9 mouse cellular contexts compared by ENCODE assay signal in the genomic region with DNA sequence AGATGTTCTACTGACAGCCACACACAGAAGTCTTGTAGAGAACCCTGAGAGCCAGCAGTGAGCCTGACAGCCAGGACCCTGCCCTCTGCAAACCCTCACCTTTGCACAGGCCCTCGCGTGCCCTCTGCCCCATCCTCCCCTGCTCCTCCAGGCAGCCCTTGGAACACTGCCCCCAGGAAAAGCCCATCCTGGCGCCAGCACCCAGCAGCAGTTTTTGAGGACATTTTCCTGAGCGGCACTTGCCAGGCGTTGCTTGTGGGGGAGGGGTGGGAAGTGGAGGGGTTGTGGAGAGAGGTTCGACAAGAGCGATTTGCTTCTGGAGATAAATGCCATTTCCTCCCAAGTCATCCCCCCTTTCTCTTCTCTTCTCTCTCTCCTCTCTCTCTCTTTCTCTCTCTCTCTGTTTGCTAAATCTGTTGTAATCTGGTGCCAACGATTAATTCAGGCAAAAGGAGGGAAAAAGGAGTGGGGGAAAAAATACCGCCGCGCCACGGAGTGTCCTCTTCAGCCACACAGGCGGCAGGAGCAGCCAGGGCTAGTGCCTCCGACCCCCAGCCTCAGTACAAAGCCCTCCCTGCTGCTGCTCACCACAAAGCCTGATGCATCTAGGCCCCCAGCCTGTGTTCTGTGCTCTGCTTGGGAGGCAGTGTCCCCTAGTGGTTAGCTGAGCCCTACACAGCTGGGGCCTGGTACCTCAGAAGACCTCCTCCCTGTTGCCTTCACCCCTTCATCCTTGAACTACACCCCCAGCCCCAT. TPM values are rescaled to one million over a fixed set of nuclear protein-coding genes. Genes with fewer than 3 reads are reported as not detected.
DNase-seq lines count a peak whose midpoint lies in the region; ATAC-seq and TF ChIP-seq lines count a peak whose summit lies in the region.
"Had no signal": no experiment of that assay in that cellular context is flagged by ENCODE, and none has a peak within 500 bp of the region (broad histone marks: within the 10 kb centered on the region; RNA-seq: fewer than 3 reads in every experiment).

No protein-coding gene starts in this region.

- peak in 1 of 2 experiments; percentile 49 for DNase-seq in left cerebral cortex, adult 2 months (ENCODE audit: extremely low spot score in 1 of 2, low spot score in 2 of 2)
- no peak for DNase-seq in left cerebral cortex, adult 8-10 months (ENCODE audit: low spot score in 2 of 2)
- peak; percentile 52 to 76 for DNase-seq in cerebellum, postnatal 14 days
- DNase-seq in limb, embryonic 11.5 days (ENCODE audit: low spot score): peak; percentile 76
- peak; percentile 76 for DNase-seq in midbrain, postnatal 0 days (ENCODE audit: low spot score)
- DNase-seq in testis, postnatal 14 days (ENCODE audit: low spot score): no peak

- no peak overlapping the region for H3K27ac ChIP-seq in left cerebral cortex, adult 2 months
- no peak overlapping the region for H3K27ac ChIP-seq in heart, embryonic 16.5 days (ENCODE audit: low read length)
- no peak overlapping the region for H3K27ac ChIP-seq in limb, embryonic 11.5 days (replicated peaks; ENCODE audit: low read depth, low read length)
- H3K27ac ChIP-seq in midbrain, postnatal 0 days (ENCODE audit: low read depth, low read length): no peak overlapping the region

- H3K4me2 ChIP-seq in heart, embryonic 16.5 days (ENCODE audit: low read depth, low read length): no peak overlapping the region
- H3K4me2 ChIP-seq in limb, embryonic 11.5 days (ENCODE audit: low read depth, severe bottlenecking): 0 out of 2 replicates have a peak overlapping the region, but pooled peaks have one; percentile 20
- H3K4me2 ChIP-seq in midbrain, postnatal 0 days (ENCODE audit: low read depth, low read length, poor library complexity, severe bottlenecking): peak overlapping the region; percentile 29; the same call in 1 of the 2 replicates

- WGBS in heart, embryonic 16.5 days: 14% methylated on average over 14 of the region's 14 CpGs
- WGBS in limb, embryonic 11.5 days: 6% methylated on average over 14 of the region's 14 CpGs
- 7% methylated on average over 14 of the region's 14 CpGs for WGBS in midbrain, postnatal 0 days

- peak overlapping the region; percentile 26; the same call in 1 of the 2 replicates for H3K9ac ChIP-seq in heart, embryonic 16.5 days (ENCODE audit: low read length)
- H3K9ac ChIP-seq in limb, embryonic 11.5 days (ENCODE audit: low read length): peak overlapping the region; percentile 52
- peak overlapping the region; percentile 39; the same call in 1 of the 2 replicates for H3K9ac ChIP-seq in midbrain, postnatal 0 days (replicated peaks; ENCODE audit: low read length, poor library complexity, severe bottlenecking)

- no peaks in the 10 kb centered on the region for H3K9me3 ChIP-seq in heart, embryonic 16.5 days (replicated peaks; ENCODE audit: control insufficient read depth, low read length)
- H3K9me3 ChIP-seq in limb, embryonic 11.5 days (ENCODE audit: control insufficient read depth, low read length): no peaks in the 10 kb centered on the region
- no peaks in the 10 kb centered on the region for H3K9me3 ChIP-seq in midbrain, postnatal 0 days (ENCODE audit: low read length)
- H3K9me3 ChIP-seq: megakaryocyte, embryonic 14.5 days had no signal

- no peaks in the 10 kb centered on the region for H3K36me3 ChIP-seq in heart, embryonic 16.5 days (ENCODE audit: control insufficient read depth, insufficient read depth)
- H3K36me3 ChIP-seq in limb, embryonic 11.5 days (ENCODE audit: control insufficient read depth, insufficient read depth, low read length): no peaks in the 10 kb centered on the region
- H3K36me3 ChIP-seq in midbrain, postnatal 0 days (ENCODE audit: insufficient read depth, low read length): no peaks in the 10 kb centered on the region

- TF ChIP-seq CTCF in left cerebral cortex, adult 2 months (IDR thresholded peaks at IDR 0.05): peak; percentile 77
- TF ChIP-seq CTCF in midbrain, postnatal 0 days (IDR thresholded peaks at IDR 0.05): peak; percentile 90

- no peak overlapping the region for H3K4me3 ChIP-seq in left cerebral cortex, adult 2 months
- H3K4me3 ChIP-seq in heart, embryonic 16.5 days (ENCODE audit: low read length): no peak overlapping the region
- no peak overlapping the region for H3K4me3 ChIP-seq in limb, embryonic 11.5 days (ENCODE audit: low read depth, low read length)
- H3K4me3 ChIP-seq in midbrain, postnatal 0 days (ENCODE audit: low read depth, low read length): no peak overlapping the region
- H3K4me3 ChIP-seq: megakaryocyte, embryonic 14.5 days had no signal

- intact Hi-C loops in left cerebral cortex, adult 2 months (cut with DNase I): loop anchor here (1.0 kb wide), 1 partner anchor 92 kb away; no protein-coding TSS in a partner anchor

- H3K4me1 ChIP-seq in heart, embryonic 16.5 days (ENCODE audit: control insufficient read depth, insufficient read depth, low read length): peaks cover 24% of the 10 kb centered on the region
- H3K4me1 ChIP-seq in limb, embryonic 11.5 days (ENCODE audit: control insufficient read depth, insufficient read depth, low read length): peaks cover 34% of the 10 kb centered on the region
- H3K4me1 ChIP-seq in midbrain, postnatal 0 days (ENCODE audit: insufficient read depth, low read length): peaks cover 14% of the 10 kb centered on the region; the same call in 1 of the 2 replicates

- 0 out of 2 replicates have a peak, but pooled peaks have one; percentile 45 for ATAC-seq in heart, embryonic 16.5 days (replicated peaks; ENCODE audit: extremely low read depth, insufficient read depth, low FRiP score)
- no peak for ATAC-seq in limb, embryonic 11.5 days (ENCODE audit: insufficient number of reproducible peaks, low FRiP score, low TSS enrichment, low read depth)
- ATAC-seq in midbrain, postnatal 0 days (ENCODE audit: low FRiP score): peak; percentile 73
- ATAC-seq in megakaryocyte-erythroid progenitor cell, adult 5-6 weeks (replicated peaks; ENCODE audit: low FRiP score, low TSS enrichment, poor library complexity, severe bottlenecking): no peak

- H3K27me3 ChIP-seq in heart, embryonic 16.5 days (ENCODE audit: control insufficient read depth, insufficient read depth, low read length): peaks cover 10% of the 10 kb centered on the region
- H3K27me3 ChIP-seq in limb, embryonic 11.5 days (ENCODE audit: control insufficient read depth, insufficient read depth, low read length): peaks cover 47% of the 10 kb centered on the region
- no peaks in the 10 kb centered on the region for H3K27me3 ChIP-seq in midbrain, postnatal 0 days (ENCODE audit: insufficient read depth, low read length)

RNA-seq across cellular contexts. Expression of gene Otub1, which starts 45.8 kb away (rescaled TPM):
- 100 to 1,000 TPM; 257 to 267 TPM for total RNA-seq in left cerebral cortex, adult 2 months (2021)
- total RNA-seq in left cerebral cortex, adult 8-10 months (2022): 100 to 1,000 TPM; 267 to 296 (median 278) TPM
- 140 and 141 TPM in 2 replicates for polyA plus RNA-seq in heart, embryonic 16.5 days (2015; fragmentation: Nextera tagmentation; extraction: Ambion mirVana)
- polyA plus RNA-seq in limb, embryonic 11.5 days (2014; fragmentation: Nextera tagmentation; extraction: Ambion mirVana): 247 and 260 TPM in 2 replicates
- 236 and 242 TPM in 2 replicates for total RNA-seq in midbrain, postnatal 0 days (2014; rRNA removed)
- 257 and 277 TPM in 2 replicates for polyA plus RNA-seq in midbrain, postnatal 0 days (2015; fragmentation: Nextera tagmentation; extraction: Ambion mirVana)
- 51.9 and 60.3 TPM in 2 replicates for total RNA-seq in megakaryocyte-erythroid progenitor cell, adult 5-6 weeks (2014; fragmentation: Nextera tagmentation)
- 59.8 and 81.4 TPM in 2 replicates for total RNA-seq in megakaryocyte-erythroid progenitor cell, adult 5-6 weeks (2017)

RNA-seq across cellular contexts. Expression of gene Flrt1, which starts 54.8 kb away (rescaled TPM):
- 10 to 100 TPM; 41.4 to 43.0 TPM for total RNA-seq in left cerebral cortex, adult 2 months (2021)
- 10 to 100 TPM; 35.6 to 42.2 (median 39.1) TPM for total RNA-seq in left cerebral cortex, adult 8-10 months (2022)
- polyA plus RNA-seq in heart, embryonic 16.5 days (2015; fragmentation: Nextera tagmentation; extraction: Ambion mirVana): 1.6 and 1.9 TPM in 2 replicates
- polyA plus RNA-seq in limb, embryonic 11.5 days (2014; fragmentation: Nextera tagmentation; extraction: Ambion mirVana): 3.0 and 3.9 TPM in 2 replicates
- 9.9 and 11.4 TPM in 2 replicates for total RNA-seq in midbrain, postnatal 0 days (2014; rRNA removed)
- 9.8 and 11.9 TPM in 2 replicates for polyA plus RNA-seq in midbrain, postnatal 0 days (2015; fragmentation: Nextera tagmentation; extraction: Ambion mirVana)
- total RNA-seq in megakaryocyte-erythroid progenitor cell, adult 5-6 weeks (2014; fragmentation: Nextera tagmentation): not detected in 2 replicates
- total RNA-seq in megakaryocyte-erythroid progenitor cell, adult 5-6 weeks (2017): not detected in 2 replicates

RNA-seq across cellular contexts. Expression of gene Cox8a, which starts 57.1 kb away (rescaled TPM):
- total RNA-seq in left cerebral cortex, adult 2 months (2021): 100 to 1,000 TPM; 934 to 941 TPM
- 1,000 to 10,000 TPM; 1,021 to 1,102 (median 1,060) TPM for total RNA-seq in left cerebral cortex, adult 8-10 months (2022)
- 1,892 and 2,285 TPM in 2 replicates for polyA plus RNA-seq in heart, embryonic 16.5 days (2015; fragmentation: Nextera tagmentation; extraction: Ambion mirVana)
- 807 and 830 TPM in 2 replicates for polyA plus RNA-seq in limb, embryonic 11.5 days (2014; fragmentation: Nextera tagmentation; extraction: Ambion mirVana)
- 1,114 and 1,471 TPM in 2 replicates for total RNA-seq in midbrain, postnatal 0 days (2014; rRNA removed)
- polyA plus RNA-seq in midbrain, postnatal 0 days (2015; fragmentation: Nextera tagmentation; extraction: Ambion mirVana): 1,645 and 1,756 TPM in 2 replicates
- 777 and 822 TPM in 2 replicates for total RNA-seq in megakaryocyte-erythroid progenitor cell, adult 5-6 weeks (2014; fragmentation: Nextera tagmentation)
- total RNA-seq in megakaryocyte-erythroid progenitor cell, adult 5-6 weeks (2017): 576 and 680 TPM in 2 replicates

Comparison
In these comparisons a context has a peak if more than half of its experiments do, and no peak if none do; other contexts are left out.
1. DNase-seq: peak in cerebellum, postnatal 14 days (2 of 2), limb, embryonic 11.5 days (single experiment) and midbrain, postnatal 0 days (single experiment); none in left cerebral cortex, adult 8-10 months (0 of 2) and testis, postnatal 14 days (single experiment).
2. ATAC-seq: peak in heart, embryonic 16.5 days (single experiment) and midbrain, postnatal 0 days (single experiment); none in limb, embryonic 11.5 days (single experiment) and megakaryocyte-erythroid progenitor cell, adult 5-6 weeks (single experiment).
3. RNA of gene Flrt1, which starts 54.8 kb away (total RNA-seq): 41.4 to 43.0 TPM in left cerebral cortex, adult 2 months, 35.6 to 42.2 TPM in left cerebral cortex, adult 8-10 months and 9.9 to 11.4 TPM in midbrain, postnatal 0 days; not detected in megakaryocyte-erythroid progenitor cell, adult 5-6 weeks; every median in the first group is over 10 times any median in the second.
4. Peak in every context shown above with its lines, with median percentiles within 50 percentile points of each other: H3K9ac ChIP-seq.